Mouse (Mus musculus): ENCODE measurements around the gene 4930564D02Rik.

DNA sequence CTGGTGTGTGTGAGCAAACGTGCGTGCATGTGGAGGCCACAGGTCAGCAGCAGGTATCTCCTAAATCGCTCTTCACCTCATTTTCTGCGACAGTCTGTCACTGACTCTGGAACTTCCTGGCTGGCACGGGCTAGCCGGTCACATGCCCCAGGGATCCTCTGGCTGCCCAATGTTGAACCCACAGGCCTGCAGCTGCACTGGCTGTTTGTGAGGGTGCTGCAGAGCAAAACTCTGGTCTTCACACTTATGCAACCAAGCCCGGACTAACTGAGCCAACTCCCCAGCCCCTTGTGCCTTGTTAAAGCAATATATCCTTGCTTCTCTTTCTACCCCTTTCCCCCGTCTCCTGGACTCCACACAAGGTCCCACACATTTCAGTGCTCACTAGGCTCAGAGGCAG is 19.0 kb upstream of the 4930564D02Rik start:
- TF ChIP-seq CTCF (IDR thresholded peaks at IDR 0.05; ENCODE audit: low read depth) (no peak), EP300 (IDR thresholded peaks at IDR 0.05; ENCODE audit: low read depth) (no peak)
